Mouse (Mus musculus): ENCODE data around the gene H2-M10.6. TPM values are rescaled to one million over a fixed set of nuclear protein-coding genes. Genes with fewer than 3 reads are reported as not detected.

H2-M10.6 gene
- polyA plus RNA-seq (2014; fragmentation: Illumina TruSeq; extraction: RNeasy Lipid Tissue Mini Kit (QIAGEN cat#74804); ENCODE audit: insufficient read depth, low read depth, low replicate concordance): not detected

DNA sequence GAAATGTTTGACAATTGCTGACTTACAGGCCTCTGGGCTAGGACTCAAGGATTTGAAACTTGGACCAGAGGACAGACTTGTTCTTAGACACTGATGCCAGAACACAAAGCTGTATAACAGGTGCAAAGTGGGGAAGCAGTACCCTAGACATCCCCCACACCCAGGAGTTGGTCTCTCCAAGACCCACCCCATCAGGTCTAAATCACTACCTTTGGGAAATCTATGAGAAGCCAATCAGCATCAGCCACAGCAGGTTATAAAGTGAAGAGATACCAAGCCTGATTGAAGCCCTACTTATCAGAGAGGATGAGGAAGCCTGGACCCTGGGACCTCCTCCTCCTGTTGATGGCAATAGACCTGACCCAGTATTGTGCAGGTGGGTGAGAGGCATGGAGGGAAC is at the start of gene H2-M10.6:
Gene H2-M10.6 (plus strand): TSS at position 301 of the 400 bp plus-strand sequence.

DNA sequence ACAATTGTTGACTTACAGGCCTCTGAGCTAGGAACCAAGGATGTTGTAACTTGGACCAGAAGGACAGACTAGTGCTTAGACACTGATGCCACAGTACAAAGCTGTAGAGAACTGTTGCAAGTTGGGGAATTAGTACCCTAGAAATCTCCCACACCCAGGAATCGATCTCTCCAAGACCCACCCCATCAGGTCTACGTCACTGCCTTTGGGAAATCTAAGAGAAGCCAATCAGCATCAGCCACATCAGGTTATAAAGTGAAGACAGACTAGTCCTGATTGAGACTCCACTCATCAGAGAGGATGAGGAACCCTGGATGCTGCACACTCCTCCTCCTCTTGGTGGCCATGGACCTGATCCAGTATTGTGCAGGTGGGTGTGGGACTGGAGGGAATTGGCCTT is 39.4 kb upstream of the H2-M10.6 start, which contains the start of gene H2-M10.5:
Gene H2-M10.5 (plus strand): TSS at position 301 of the 400 bp plus-strand sequence.

DNA sequence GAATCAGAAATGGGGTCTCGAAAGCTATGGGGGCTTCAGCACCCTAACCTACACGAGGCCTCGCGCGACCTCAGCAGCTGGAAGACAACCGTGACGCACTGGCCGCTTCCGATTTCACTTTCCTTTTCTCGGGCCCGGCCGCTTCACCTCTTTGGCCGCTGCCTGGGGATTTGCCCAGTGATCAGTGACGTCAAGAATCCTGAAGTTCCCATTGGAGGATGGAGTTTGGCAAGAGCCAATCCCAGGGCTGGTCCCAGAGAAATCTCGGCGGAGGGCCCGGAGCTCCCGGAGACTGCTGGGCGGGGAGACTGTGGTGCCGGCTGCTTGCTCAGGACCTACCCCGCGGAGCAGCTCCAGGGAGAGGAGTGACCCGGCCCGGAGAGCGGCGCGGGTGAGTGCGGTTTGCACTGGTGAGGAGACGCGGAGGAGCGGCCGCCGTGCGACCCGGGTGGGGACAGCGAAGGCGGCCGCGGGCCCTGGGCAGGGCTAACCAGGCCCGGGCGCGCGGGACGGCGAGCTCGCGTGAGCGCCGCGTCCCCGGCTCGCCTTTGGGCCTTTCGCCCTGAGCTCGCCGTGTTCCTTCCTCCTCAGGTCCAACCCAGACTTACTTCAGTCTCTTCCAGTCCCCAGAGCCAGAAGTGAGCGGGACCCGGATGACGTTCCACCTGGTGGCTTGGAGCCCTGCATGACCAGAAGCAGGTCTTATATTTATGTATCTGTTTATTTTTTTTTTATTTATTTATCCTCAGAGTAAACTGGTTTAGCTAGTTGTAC is 25.1 kb downstream of the H2-M10.6 start, which contains the start of gene Trim26:
Gene Trim26 (plus strand): TSS at position 261 of the 774 bp plus-strand sequence.

Other genes starting within 250 kb of the H2-M10.6 start
- 0.73 TPM for gene H2-M9, start 169.5 kb upstream of the H2-M10.6 start, polyA plus RNA-seq (2014; fragmentation: Illumina TruSeq; extraction: RNeasy Lipid Tissue Mini Kit (QIAGEN cat#74804); ENCODE audit: insufficient read depth, low read depth, low replicate concordance)
- gene H2-M1, start 140.0 kb upstream of the H2-M10.6 start, polyA plus RNA-seq (2014; fragmentation: Illumina TruSeq; extraction: RNeasy Lipid Tissue Mini Kit (QIAGEN cat#74804); ENCODE audit: insufficient read depth, low read depth, low replicate concordance): not detected
- gene H2-M10.5, start 39.3 kb upstream of the H2-M10.6 start, polyA plus RNA-seq (2014; fragmentation: Illumina TruSeq; extraction: RNeasy Lipid Tissue Mini Kit (QIAGEN cat#74804); ENCODE audit: insufficient read depth, low read depth, low replicate concordance): not detected
- 21.6 TPM for gene Trim26, start 25.0 kb downstream of the H2-M10.6 start, polyA plus RNA-seq (2014; fragmentation: Illumina TruSeq; extraction: RNeasy Lipid Tissue Mini Kit (QIAGEN cat#74804); ENCODE audit: insufficient read depth, low read depth, low replicate concordance)
- 0.49 TPM for gene Trim15, start 55.0 kb downstream of the H2-M10.6 start, polyA plus RNA-seq (2014; fragmentation: Illumina TruSeq; extraction: RNeasy Lipid Tissue Mini Kit (QIAGEN cat#74804); ENCODE audit: insufficient read depth, low read depth, low replicate concordance)
- 0.20 TPM for gene Trim10, start 57.4 kb downstream of the H2-M10.6 start, polyA plus RNA-seq (2014; fragmentation: Illumina TruSeq; extraction: RNeasy Lipid Tissue Mini Kit (QIAGEN cat#74804); ENCODE audit: insufficient read depth, low read depth, low replicate concordance)
- 0.18 TPM for gene Trim40, start 78.0 kb downstream of the H2-M10.6 start, polyA plus RNA-seq (2014; fragmentation: Illumina TruSeq; extraction: RNeasy Lipid Tissue Mini Kit (QIAGEN cat#74804); ENCODE audit: insufficient read depth, low read depth, low replicate concordance)
- not detected for gene Trim31, start 85.9 kb downstream of the H2-M10.6 start, polyA plus RNA-seq (2014; fragmentation: Illumina TruSeq; extraction: RNeasy Lipid Tissue Mini Kit (QIAGEN cat#74804); ENCODE audit: insufficient read depth, low read depth, low replicate concordance)
- gene Rnf39, start 130.7 kb downstream of the H2-M10.6 start, polyA plus RNA-seq (2014; fragmentation: Illumina TruSeq; extraction: RNeasy Lipid Tissue Mini Kit (QIAGEN cat#74804); ENCODE audit: insufficient read depth, low read depth, low replicate concordance): 6.7 TPM
- gene Ppp1r11, start 139.6 kb downstream of the H2-M10.6 start, polyA plus RNA-seq (2014; fragmentation: Illumina TruSeq; extraction: RNeasy Lipid Tissue Mini Kit (QIAGEN cat#74804); ENCODE audit: insufficient read depth, low read depth, low replicate concordance): 112 TPM
- 84.8 TPM for gene Znrd1, start 146.4 kb downstream of the H2-M10.6 start, polyA plus RNA-seq (2014; fragmentation: Illumina TruSeq; extraction: RNeasy Lipid Tissue Mini Kit (QIAGEN cat#74804); ENCODE audit: insufficient read depth, low read depth, low replicate concordance)
- 9.5 TPM for gene Znrd1as, start 146.4 kb downstream of the H2-M10.6 start, polyA plus RNA-seq (2014; fragmentation: Illumina TruSeq; extraction: RNeasy Lipid Tissue Mini Kit (QIAGEN cat#74804); ENCODE audit: insufficient read depth, low read depth, low replicate concordance)
- not detected for gene 2410137M14Rik, start 169.1 kb downstream of the H2-M10.6 start, polyA plus RNA-seq (2014; fragmentation: Illumina TruSeq; extraction: RNeasy Lipid Tissue Mini Kit (QIAGEN cat#74804); ENCODE audit: insufficient read depth, low read depth, low replicate concordance)
- 0.42 TPM for gene H2-M5, start 177.4 kb downstream of the H2-M10.6 start, polyA plus RNA-seq (2014; fragmentation: Illumina TruSeq; extraction: RNeasy Lipid Tissue Mini Kit (QIAGEN cat#74804); ENCODE audit: insufficient read depth, low read depth, low replicate concordance)
- 7.6 TPM for gene Zfp57, start 189.0 kb downstream of the H2-M10.6 start, polyA plus RNA-seq (2014; fragmentation: Illumina TruSeq; extraction: RNeasy Lipid Tissue Mini Kit (QIAGEN cat#74804); ENCODE audit: insufficient read depth, low read depth, low replicate concordance)
- gene Mog, start 211.2 kb downstream of the H2-M10.6 start, polyA plus RNA-seq (2014; fragmentation: Illumina TruSeq; extraction: RNeasy Lipid Tissue Mini Kit (QIAGEN cat#74804); ENCODE audit: insufficient read depth, low read depth, low replicate concordance): not detected
- 13.0 TPM for gene Gabbr1, start 233.8 kb downstream of the H2-M10.6 start, polyA plus RNA-seq (2014; fragmentation: Illumina TruSeq; extraction: RNeasy Lipid Tissue Mini Kit (QIAGEN cat#74804); ENCODE audit: insufficient read depth, low read depth, low replicate concordance)

All from lung, adult 10 weeks (tissue).